Mouse (Mus musculus) hindbrain, embryonic 10.5 days (tissue): Measurements from ENCODE around the gene Mrto4. TPM values are rescaled to one million over a fixed set of nuclear protein-coding genes. Genes with fewer than 3 reads are reported as not detected.

Source experiments
- DNase-seq: peaks from one replicate; pipeline ENCODE4 v3.0.0-alpha.2; 2017; ENCODE audit warnings: low spot score
- H3K27ac ChIP-seq: fragments of 300-500 bp; sonication (generic); 2 replicates; pipeline ENCODE4 v1.5.1; 2016; ENCODE audit warnings: mild to moderate bottlenecking, moderate library complexity
- H3K27me3 ChIP-seq: fragments of 300-500 bp; sonication (generic); 2 replicates; pipeline ENCODE4 v1.6.1; 2016; ENCODE audit warnings: mild to moderate bottlenecking; ENCODE audit not compliant: poor library complexity, insufficient read depth, severe bottlenecking
- H3K36me3 ChIP-seq: fragments of 300-500 bp; sonication (generic); 2 replicates; pipeline ENCODE4 v1.6.1; 2016; ENCODE audit warnings: mild to moderate bottlenecking, moderate library complexity
- H3K4me1 ChIP-seq: fragments of 300-500 bp; sonication (generic); replicated peaks from 2 replicates; pipeline ENCODE4 v1.6.1; 2016; ENCODE audit warnings: mild to moderate bottlenecking
- H3K4me3 ChIP-seq: fragments of 300-500 bp; sonication (generic); 2 replicates; pipeline ENCODE4 v1.5.1; 2016; ENCODE audit warnings: mild to moderate bottlenecking, moderate library complexity
- H3K9me3 ChIP-seq: fragments of 300-500 bp; sonication (generic); 2 replicates; pipeline ENCODE4 v1.6.1; 2016; ENCODE audit warnings: mild to moderate bottlenecking, moderate library complexity
- WGBS: fragments of 180-500 bp; shearing (Covaris S2); methylation state at CpG from one replicate; pipeline ENCODE4 v1.1.7; 2016; 5-methylcytosine and 5-hydroxymethylcytosine counted together
- polyA plus RNA-seq: library from polyadenylated mRNA; unstranded; fragments of >200 nt; fragmentation: Nextera tagmentation; extraction: Ambion mirVana; gene quantifications from 2 replicates; pipeline ENCODE4 v1.2.1, GENCODE M21; 2016

Mrto4 gene
- polyA plus RNA-seq, 1 experiment from 2014 or later, result 148 TPM

GRCm38 (mm10) chr4:139368038-139368437, 15.7 kb upstream of the Mrto4 start:
- Histone ChIP-seq H3K27me3 (no peaks in the 10 kb centered on the region), H3K36me3 (peaks cover 98% of the 10 kb centered on the region), H3K27ac (no peak overlapping the region), H3K4me1 (no peaks in the 10 kb centered on the region), H3K9me3 (no peaks in the 10 kb centered on the region), H3K4me3 (no peak overlapping the region)
- WGBS, result 94% methylated on average over 5 of the region's 5 CpGs
- no peak for DNase-seq

GRCm38 (mm10) chr4:139367336-139367735, 15.0 kb upstream of the Mrto4 start:
- Histone ChIP-seq H3K4me3 (no peak overlapping the region), H3K27me3 (no peaks in the 10 kb centered on the region), H3K27ac (no peak overlapping the region), H3K9me3 (no peaks in the 10 kb centered on the region), H3K36me3 (peaks cover 98% of the 10 kb centered on the region), H3K4me1 (no peaks in the 10 kb centered on the region)
- 96% methylated on average over 3 of the region's 3 CpGs for WGBS
- DNase-seq, result no peak

GRCm38 (mm10) chr4:139360761-139361548, 8.6 kb upstream of the Mrto4 start:
- no peaks in the 10 kb centered on the region for H3K4me1 ChIP-seq
- WGBS, result 93% methylated on average over 11 of the region's 11 CpGs
- peaks cover 99% of the 10 kb centered on the region for H3K36me3 ChIP-seq

GRCm38 (mm10) chr4:139357211-139357610, 4.8 kb upstream of the Mrto4 start:
- Histone ChIP-seq H3K9me3 (no peaks in the 10 kb centered on the region), H3K36me3 (peaks cover 81% of the 10 kb centered on the region), H3K27ac (no peak overlapping the region), H3K4me3 (no peak overlapping the region), H3K4me1 (peaks cover 9% of the 10 kb centered on the region), H3K27me3 (no peaks in the 10 kb centered on the region)
- 94% methylated on average over 3 of the region's 3 CpGs for WGBS
- DNase-seq, result no peak

More at GRCm38 (mm10) chr4:139360761-139361548, 8.6 kb upstream of the Mrto4 start:
- Histone ChIP-seq H3K27ac (no peak overlapping the region), H3K9me3 (no peaks in the 10 kb centered on the region), H3K4me3 (no peak overlapping the region), H3K27me3 (no peaks in the 10 kb centered on the region)
- no peak for DNase-seq

- DNase-seq, result no peak
- Histone ChIP-seq H3K4me1 (peaks cover 23% of the 10 kb centered on the region), H3K36me3 (peaks cover 64% of the 10 kb centered on the region), H3K4me3 (peak overlapping the region; percentile 81), H3K9me3 (no peaks in the 10 kb centered on the region), H3K27ac (peak overlapping the region; percentile 99), H3K27me3 (no peaks in the 10 kb centered on the region)
- under 1% methylated on average over 7 of the region's 7 CpGs for whole genome bisulfite sequencing
Measured at GRCm38 (mm10) chr4:139352832-139353231, 456 bp upstream of the Mrto4 start.

- no peak for DNase-seq
- WGBS, result 74% methylated on average over 23 of the region's 23 CpGs
- Histone ChIP-seq H3K27ac (no peak overlapping the region), H3K4me1 (peaks cover 3% of the 10 kb centered on the region), H3K27me3 (no peaks in the 10 kb centered on the region), H3K9me3 (no peaks in the 10 kb centered on the region), H3K36me3 (peaks cover 60% of the 10 kb centered on the region), H3K4me3 (no peak overlapping the region)
Measured at GRCm38 (mm10) chr4:139345416-139346019, 6.9 kb downstream of the Mrto4 start.

GRCm38 (mm10) chr4:139343718-139344117, 8.7 kb downstream of the Mrto4 start:
- H3K4me3 ChIP-seq, result no peak overlapping the region
- no peaks in the 10 kb centered on the region for H3K4me1 ChIP-seq
- no peak overlapping the region for H3K27ac ChIP-seq
- no peaks in the 10 kb centered on the region for H3K9me3 ChIP-seq
- H3K27me3 ChIP-seq, result no peaks in the 10 kb centered on the region
- no peak for DNase-seq
- WGBS, result 83% methylated on average over 5 of the region's 5 CpGs
- peaks cover 44% of the 10 kb centered on the region for H3K36me3 ChIP-seq

- no peaks in the 10 kb centered on the region for H3K9me3 ChIP-seq
- 79% methylated on average over 7 of the region's 7 CpGs for WGBS
- peaks cover 5% of the 10 kb centered on the region for H3K4me1 ChIP-seq
- H3K27ac ChIP-seq, result no peak overlapping the region
- no peak overlapping the region for H3K4me3 ChIP-seq
- peaks cover 23% of the 10 kb centered on the region for H3K36me3 ChIP-seq
- DNase-seq, result no peak
- peaks cover 18% of the 10 kb centered on the region; the same call in 1 of the 2 replicates for H3K27me3 ChIP-seq
Measured at GRCm38 (mm10) chr4:139341556-139342233, 10.7 kb downstream of the Mrto4 start.

- Histone ChIP-seq H3K27ac (no peak overlapping the region), H3K4me1 (peaks cover 5% of the 10 kb centered on the region), H3K27me3 (peaks cover 19% of the 10 kb centered on the region; the same call in 1 of the 2 replicates), H3K36me3 (peaks cover 15% of the 10 kb centered on the region), H3K9me3 (no peaks in the 10 kb centered on the region), H3K4me3 (no peak overlapping the region)
- WGBS, result 85% methylated on average over 4 of the region's 4 CpGs
- DNase-seq, result no peak
Measured at GRCm38 (mm10) chr4:139340835-139341234, 11.5 kb downstream of the Mrto4 start.

- Histone ChIP-seq H3K4me1 (peaks cover 5% of the 10 kb centered on the region), H3K4me3 (no peak overlapping the region), H3K27me3 (peaks cover 19% of the 10 kb centered on the region; the same call in 1 of the 2 replicates), H3K36me3 (no peaks in the 10 kb centered on the region), H3K27ac (no peak overlapping the region), H3K9me3 (no peaks in the 10 kb centered on the region)
- 55% methylated on average over 33 of the region's 33 CpGs for WGBS
- no peak for DNase-seq
Measured at GRCm38 (mm10) chr4:139338145-139338544, 14.2 kb downstream of the Mrto4 start.

GRCm38 (mm10) chr4:139336822-139337483, 15.4 kb downstream of the Mrto4 start:
- 24% methylated on average over 24 of the region's 24 CpGs for WGBS
- peak overlapping the region; percentile 38 for H3K4me3 ChIP-seq

GRCm38 (mm10) chr4:139335507-139335906, 16.9 kb downstream of the Mrto4 start:
- no peak for DNase-seq
- Histone ChIP-seq H3K36me3 (no peaks in the 10 kb centered on the region), H3K4me3 (no peak overlapping the region), H3K4me1 (peaks cover 11% of the 10 kb centered on the region), H3K27ac (no peak overlapping the region), H3K9me3 (no peaks in the 10 kb centered on the region), H3K27me3 (peaks cover 27% of the 10 kb centered on the region; the same call in 1 of the 2 replicates)
- WGBS, result 71% methylated on average over 7 of the region's 7 CpGs

More at GRCm38 (mm10) chr4:139336822-139337483, 15.4 kb downstream of the Mrto4 start:
- H3K9me3 ChIP-seq, result no peaks in the 10 kb centered on the region
- peaks cover 5% of the 10 kb centered on the region for H3K4me1 ChIP-seq
- peaks cover 19% of the 10 kb centered on the region; the same call in 1 of the 2 replicates for H3K27me3 ChIP-seq
- peak; percentile 79 for DNase-seq
- H3K36me3 ChIP-seq, result no peaks in the 10 kb centered on the region
- H3K27ac ChIP-seq, result peak overlapping the region; percentile 57; the same call in 1 of the 2 replicates
